Mouse (Mus musculus) kidney, adult 2 months (tissue): Measurements from ENCODE around the gene Gm21830.

ENCODE experiments used
- CTCF ChIP-seq: fragments of 200-500 bp; conservative IDR thresholded peaks from 2 replicates; pipeline ENCODE4 v1.5.1; 2011; ENCODE audit warnings: low read depth, mild to moderate bottlenecking, control low read depth, low read length, moderate library complexity, mixed read lengths; ENCODE audit not compliant: insufficient read depth, insufficient read length
- POLR2A ChIP-seq: fragments of 200-500 bp; IDR thresholded peaks from one replicate; pipeline ENCODE4 v1.6.1; 2011; ENCODE audit warnings: low read depth, low read length, control low read depth

DNA sequence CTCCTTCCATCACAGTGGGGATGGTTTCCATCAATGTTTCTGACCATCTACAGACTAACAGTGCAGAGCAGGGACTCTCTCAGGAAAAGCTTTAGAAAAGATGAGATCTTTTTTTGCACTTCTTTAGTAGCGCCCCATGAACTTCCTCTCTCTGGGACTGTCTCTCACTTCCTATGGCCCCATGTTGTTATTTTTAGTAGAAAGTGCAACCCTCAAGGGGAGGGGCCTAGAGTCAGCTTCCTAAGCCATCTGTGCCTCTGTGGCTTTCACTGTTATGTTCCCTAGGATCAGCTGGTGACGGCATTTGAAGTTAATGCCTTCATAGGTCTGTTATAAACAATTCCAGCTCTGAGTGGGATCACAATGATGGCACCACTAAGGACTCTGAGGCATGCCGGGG is 35.0 kb upstream of the Gm21830 start:
- no peak for TF ChIP-seq POLR2A
- no peak for TF ChIP-seq CTCF
